Mouse (Mus musculus) CD4-positive helper T cell, adult 2 months (primary cell): ENCODE results near the gene Cnn3.

Source experiments
- DNase-seq: peaks from one replicate; pipeline ENCODE4 v3.0.0-alpha.2; 2012; ENCODE audit warnings: low read depth, missing footprints, low spot score

Cnn3 gene

DNA sequence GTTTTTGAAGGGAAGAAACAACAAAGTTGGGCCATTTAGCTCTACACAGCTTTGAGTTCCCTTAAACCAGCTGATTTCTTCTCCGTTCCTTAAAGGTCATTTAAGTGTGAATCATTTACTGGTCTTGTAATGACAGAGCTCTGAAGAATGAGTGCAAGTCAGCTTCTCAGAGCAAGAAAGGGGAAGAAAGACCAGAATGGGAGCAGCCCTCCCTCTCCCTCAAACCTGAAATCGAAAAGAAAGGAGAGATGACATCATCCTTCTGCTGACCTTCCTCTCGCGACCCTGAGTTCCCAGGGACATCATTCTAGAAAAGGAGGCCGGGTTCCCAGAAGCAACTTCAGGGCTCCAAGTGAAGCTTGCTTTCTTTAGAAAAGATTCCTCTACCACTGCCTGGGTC, 64.6 kb downstream of the Cnn3 start:
- DNase-seq = no peak

DNA sequence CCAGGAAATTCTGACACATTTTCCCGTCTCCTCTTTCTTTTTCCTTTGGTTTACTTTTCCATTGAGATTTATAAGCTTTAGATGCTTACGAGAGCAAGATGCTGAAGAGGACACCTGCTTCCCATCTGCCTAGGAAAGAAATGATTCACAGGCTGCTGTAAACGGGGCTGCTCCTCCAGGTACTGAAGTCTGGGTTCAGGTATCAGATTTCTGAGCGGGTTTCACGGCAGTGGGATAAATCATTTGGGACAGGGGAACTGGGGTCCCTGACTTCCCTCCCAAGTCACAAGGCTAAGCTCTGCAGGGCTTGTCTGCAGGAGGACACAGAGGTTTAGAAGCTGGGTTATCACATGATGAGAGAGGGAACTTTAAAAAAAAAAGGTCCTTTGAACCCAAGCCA, 65.7 kb downstream of the Cnn3 start:
- DNase-seq = no peak

DNA sequence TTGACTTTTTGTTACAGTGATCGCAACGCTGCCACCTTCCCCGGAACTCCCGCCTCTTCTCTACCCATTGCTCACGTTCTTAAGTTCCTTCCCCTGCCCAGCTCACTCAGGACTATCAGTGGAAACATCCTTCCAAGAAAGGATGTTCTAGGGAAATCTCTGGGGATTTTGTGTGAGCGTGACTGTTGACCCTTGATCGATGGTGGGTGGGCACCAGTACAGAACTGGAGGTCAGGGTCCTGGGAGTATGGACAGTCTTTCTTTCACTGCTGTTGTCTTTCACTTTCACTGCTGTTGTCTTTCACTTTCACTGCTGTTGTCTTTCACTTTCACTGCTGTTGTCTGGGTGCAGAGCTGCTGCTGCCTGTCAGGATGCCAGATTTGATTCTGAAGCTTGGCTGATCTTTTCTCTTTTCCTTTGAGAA, 67.7 kb downstream of the Cnn3 start:
- peak; percentile 83 for DNase-seq

DNA sequence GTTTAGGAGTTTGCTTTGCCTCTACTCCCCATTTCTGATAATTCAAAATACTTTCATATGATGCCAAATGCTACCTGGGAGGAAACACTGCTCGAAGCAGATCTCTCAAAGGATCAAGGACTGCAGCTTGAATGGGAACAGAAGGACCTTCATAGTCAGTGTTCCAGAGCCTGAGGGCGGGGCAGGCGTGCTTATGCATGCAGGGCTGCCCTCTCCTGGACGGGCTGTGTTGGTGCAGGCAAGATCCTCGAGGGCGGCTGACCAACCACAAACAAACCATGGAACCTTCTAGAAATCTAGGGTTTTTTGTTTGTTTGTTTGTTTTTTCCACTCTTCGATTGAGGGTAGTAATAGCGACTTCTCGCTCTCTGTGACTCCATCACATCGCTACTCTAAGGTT, 73.9 kb downstream of the Cnn3 start:
- DNase-seq = peak; percentile 65

DNA sequence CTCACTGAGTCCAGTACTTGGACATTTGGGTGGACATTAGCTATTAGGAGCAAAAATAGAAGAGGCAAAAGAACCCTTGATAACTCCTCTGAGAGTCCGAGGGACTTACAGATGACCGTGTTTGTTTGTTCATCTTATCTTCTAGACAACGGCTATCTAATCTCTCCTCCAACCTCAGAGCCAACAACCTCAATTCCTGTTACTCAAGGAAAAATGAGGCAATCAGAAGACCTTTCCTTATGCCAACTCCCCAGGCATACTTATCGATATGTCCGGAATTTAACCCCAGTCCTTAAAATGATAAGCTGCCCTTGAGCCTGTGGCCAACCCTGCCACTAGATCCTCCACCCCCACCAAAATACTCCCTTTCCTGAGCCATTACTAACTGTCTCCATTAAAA, 74.4 kb downstream of the Cnn3 start:
- no peak for DNase-seq

DNA sequence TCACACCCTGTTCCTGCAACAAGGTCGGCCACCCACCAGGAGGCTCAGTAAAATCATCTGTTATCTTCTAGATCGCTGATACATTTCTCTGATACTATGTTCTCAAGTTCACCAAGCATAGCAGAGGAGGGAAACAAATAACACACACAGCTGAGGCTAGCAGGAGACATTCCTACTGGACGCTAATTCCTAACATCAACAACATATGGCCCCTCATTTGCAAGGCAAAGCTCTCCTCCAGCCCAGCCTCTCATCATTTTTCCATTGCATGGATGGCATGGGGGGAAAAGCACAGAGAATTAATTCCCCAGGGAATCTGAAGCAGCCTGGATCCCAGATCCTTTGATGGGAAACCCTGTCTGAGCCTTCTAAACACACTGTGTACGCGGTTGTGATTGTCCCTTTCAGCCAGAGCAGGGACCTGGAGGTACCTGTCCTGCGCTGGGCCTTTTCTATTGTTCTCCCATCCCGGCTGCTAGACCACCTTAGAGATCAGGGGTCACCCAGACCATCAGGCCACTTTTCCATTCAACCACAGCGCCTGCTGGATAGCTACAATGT, 78.7 kb downstream of the Cnn3 start:
- no peak for DNase-seq

DNA sequence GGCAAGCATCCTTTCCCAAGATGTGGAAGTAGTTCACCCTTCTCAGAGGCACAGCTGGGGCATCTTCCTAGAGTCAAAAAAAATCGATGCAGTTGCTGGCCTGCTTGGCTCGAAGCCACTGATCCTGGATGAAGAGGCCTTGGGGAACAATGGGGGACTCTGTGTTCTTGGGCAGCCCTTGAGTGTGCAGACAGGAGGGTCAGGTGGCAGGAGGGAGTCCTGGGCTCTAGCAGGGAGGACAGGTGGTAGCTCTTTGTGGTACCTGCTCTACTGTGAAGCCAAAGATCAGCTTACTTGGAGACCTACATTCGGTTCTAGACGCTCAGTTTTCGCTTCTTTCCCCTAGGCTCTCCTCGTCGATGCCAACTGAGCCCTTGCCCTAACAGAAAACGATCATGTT, 79.9 kb downstream of the Cnn3 start:
- no peak for DNase-seq

DNA sequence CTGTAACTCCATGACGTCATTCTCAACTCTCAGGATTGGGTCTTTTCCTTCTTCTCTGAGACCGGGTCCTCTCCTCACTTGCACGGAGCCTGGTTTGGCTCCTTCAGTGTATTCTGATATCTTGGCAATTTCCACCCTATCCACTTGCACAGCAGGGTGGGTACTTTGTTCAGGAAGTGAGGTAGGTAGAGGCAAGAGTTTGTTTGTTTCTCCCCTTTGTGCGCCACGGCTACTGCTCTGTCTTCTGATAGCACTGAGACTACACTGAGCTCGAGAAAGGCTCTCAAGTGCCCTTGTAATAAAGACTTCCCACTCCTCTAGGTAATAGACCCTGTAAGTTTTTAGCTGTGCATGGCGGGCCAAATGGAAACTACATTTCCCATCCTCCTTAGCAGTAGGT, 80.5 kb downstream of the Cnn3 start:
- DNase-seq = no peak

DNA sequence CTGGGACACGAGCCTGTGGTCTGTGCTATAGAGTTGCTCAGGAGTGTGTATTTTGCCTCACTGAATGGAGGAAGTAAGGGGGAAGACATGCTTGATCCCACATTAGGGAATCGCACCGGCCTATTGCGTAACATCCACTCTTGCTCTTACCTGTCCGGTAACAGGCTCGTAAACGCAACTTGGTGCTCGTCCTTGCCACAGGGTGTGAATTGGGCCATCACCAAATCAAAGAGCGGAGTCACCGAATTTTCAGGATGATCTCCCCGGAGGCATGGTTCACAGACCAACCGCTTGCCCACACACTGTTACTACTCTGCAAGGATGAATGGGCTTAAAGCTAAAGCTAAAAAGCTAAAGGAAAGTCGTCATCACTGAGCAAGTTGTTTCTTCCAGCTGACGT, 81.4 kb downstream of the Cnn3 start:
- no peak for DNase-seq
